Mouse (Mus musculus): ENCODE measurements around the gene Map3k4.

DNA sequence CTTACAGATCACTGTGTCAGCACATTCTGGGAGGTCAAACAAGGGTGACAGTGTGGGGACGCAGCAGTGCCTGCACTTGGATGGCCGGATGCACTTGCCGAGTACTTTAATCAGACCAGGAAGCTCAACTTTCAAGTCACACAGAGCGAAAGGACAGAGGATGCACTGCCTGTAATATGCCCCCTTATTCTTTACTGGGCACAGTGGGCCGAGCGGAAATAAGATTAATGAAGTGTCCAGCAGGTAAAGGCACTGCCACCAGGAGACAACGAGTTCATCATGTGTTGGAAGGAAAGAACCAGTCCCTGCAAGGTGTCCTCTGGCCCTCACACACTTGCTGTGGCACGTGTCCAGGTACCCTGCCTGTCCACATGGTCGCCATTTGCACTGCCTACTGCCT, 94.5 kb downstream of the Map3k4 start:
- TF ChIP-seq CTCF (IDR thresholded peaks at IDR 0.05; ENCODE audit: borderline replicate concordance, insufficient read depth, low read depth, low read length) (no peak), POLR2A (IDR thresholded peaks at IDR 0.05; ENCODE audit: borderline replicate concordance, insufficient read depth, low read length) (no peak)
